Mouse (Mus musculus) G1E (cell line): ENCODE results near the gene Bag5. TPM values are rescaled to one million over a fixed set of nuclear protein-coding genes. Genes with fewer than 3 reads are reported as not detected.

Experiments
- ATAC-seq: 2 replicates; pipeline ENCODE4 v1.8.0; 2016; ENCODE audit warnings: mild to moderate bottlenecking; ENCODE audit not compliant: insufficient number of reproducible peaks, poor library complexity, low FRiP score, severe bottlenecking; ENCODE audit errors: extremely low read depth
- DNase-seq: peaks from one replicate; pipeline ENCODE4 v3.0.0; 2012; ENCODE audit warnings: low spot score
- H3K27me3 ChIP-seq: 2 replicates; pipeline ENCODE4 v1.6.1; 2012; ENCODE audit warnings: mild to moderate bottlenecking, low read length, inconsistent platforms; ENCODE audit not compliant: insufficient read depth
- H3K36me3 ChIP-seq: replicated peaks from 2 replicates; pipeline ENCODE3; 2012; ENCODE audit warnings: mild to moderate bottlenecking, inconsistent platforms
- H3K4me1 ChIP-seq: 2 replicates; pipeline ENCODE4 v1.6.1; 2012; ENCODE audit warnings: low read depth, low read length, inconsistent platforms, mixed read lengths; ENCODE audit not compliant: insufficient read depth
- H3K4me3 ChIP-seq: 2 replicates; pipeline ENCODE4 v1.5.1; 2012; ENCODE audit warnings: low read depth, mild to moderate bottlenecking, inconsistent platforms, low read length, moderate library complexity, mixed read lengths
- H3K9me3 ChIP-seq: replicated peaks from 2 replicates; pipeline ENCODE4 v1.6.1; 2012; ENCODE audit warnings: inconsistent platforms
- CTCF ChIP-seq: IDR thresholded peaks from 2 replicates; pipeline ENCODE4 v1.5.1; 2012; ENCODE audit warnings: low read depth, low read length, inconsistent platforms, mixed read lengths
- GATA1 ChIP-seq: IDR thresholded peaks from 2 replicates; pipeline ENCODE4 v1.6.1; 2012; ENCODE audit warnings: borderline replicate concordance, low read length, inconsistent platforms, mixed read lengths
- GATA2 ChIP-seq: IDR thresholded peaks from 2 replicates; pipeline ENCODE4 v1.6.1; 2012; ENCODE audit warnings: low read depth, low read length, inconsistent platforms, borderline replicate concordance
- POLR2AphosphoS5 ChIP-seq: IDR thresholded peaks from 2 replicates; pipeline ENCODE4 v1.6.1; 2012; ENCODE audit warnings: low read depth, low read length, inconsistent platforms; ENCODE audit not compliant: insufficient replicate concordance
- TAL1 ChIP-seq: conservative IDR thresholded peaks from 2 replicates; pipeline ENCODE4 v1.6.1; 2012; ENCODE audit warnings: low read depth, low read length, inconsistent platforms, mixed read lengths
- polyA plus RNA-seq: library from polyadenylated mRNA; stranded (reverse); fragments of >175 nt; gene quantifications from 2 replicates; pipeline ENCODE4 v1.2.3, GENCODE M21; 2012
- total RNA-seq, 2 experiments: library from RNA; stranded (forward) in 1 of 2; stranded (reverse) in 1 of 2; fragments of 200-1000 nt in 1 of 2; fragments of >200 nt in 1 of 2; fragmentation: Nextera tagmentation in 1 of 2; gene quantifications; 2 replicates each; pipeline ENCODE4 v1.2.3; 2014 to 2017

Gene Bag5
- total and polyA plus RNA-seq, 3 experiments = 20.3 to 52.8 (median 32.4) TPM

DNA sequence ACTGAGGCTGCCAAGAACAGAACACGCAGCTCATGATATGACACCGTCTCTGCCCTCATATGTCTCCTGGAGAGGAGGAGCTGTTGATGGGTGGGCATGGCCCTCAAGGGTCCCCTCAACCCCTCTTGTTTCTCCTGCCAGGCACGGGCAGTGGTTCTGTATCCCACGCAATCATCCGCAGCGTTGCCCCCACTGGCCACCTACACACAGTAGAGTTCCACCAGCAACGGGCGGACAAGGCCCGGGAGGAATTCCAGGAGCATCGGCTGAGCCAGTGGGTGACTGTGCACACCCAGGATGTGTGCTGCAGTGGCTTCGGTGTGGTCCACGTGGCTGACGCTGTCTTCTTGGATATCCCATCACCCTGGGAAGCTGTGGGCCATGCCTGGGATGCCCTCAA is 32.4 kb downstream of the Bag5 start:
- no peak for TF ChIP-seq GATA2
- TF ChIP-seq CTCF = no peak
- no peak for TF ChIP-seq TAL1
- no peak for TF ChIP-seq POLR2AphosphoS5
- no peak for TF ChIP-seq GATA1
- Histone ChIP-seq H3K27me3 (no peaks in the 10 kb centered on the region), H3K4me1 (peaks cover 60% of the 10 kb centered on the region), H3K9me3 (no peaks in the 10 kb centered on the region), H3K4me3 (peak overlapping the region; percentile 28; the same call in 1 of the 2 replicates), H3K36me3 (peaks cover 69% of the 10 kb centered on the region)
- DNase-seq (no peak), ATAC-seq (no peak)

- Histone ChIP-seq H3K27me3 (peaks cover 9% of the 10 kb centered on the region), H3K9me3 (no peaks in the 10 kb centered on the region), H3K36me3 (peaks cover 56% of the 10 kb centered on the region), H3K4me1 (peaks cover 68% of the 10 kb centered on the region), H3K4me3 (peak overlapping the region; percentile 80)
- TF ChIP-seq CTCF = no peak
- no peak for TF ChIP-seq GATA1
- ATAC-seq = no peak
- DNase-seq = peak; percentile 65
These were observed 34.1 kb downstream of the Bag5 start for GRCm38 (mm10) chr12:111678997-111679396.

DNA sequence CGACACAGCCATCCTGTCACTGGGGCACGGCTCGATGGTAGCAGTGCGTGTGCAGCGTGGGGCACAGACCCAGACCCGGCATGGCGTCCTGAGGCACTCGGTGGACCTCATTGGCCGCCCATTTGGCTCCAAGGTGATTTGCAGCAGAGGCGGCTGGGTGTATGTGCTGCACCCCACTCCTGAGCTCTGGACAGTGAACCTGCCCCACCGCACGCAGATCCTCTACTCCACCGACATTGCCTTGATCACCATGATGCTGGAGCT is 34.5 kb downstream of the Bag5 start:
- H3K27me3 ChIP-seq = peaks cover 13% of the 10 kb centered on the region
- TF ChIP-seq GATA2 (no peak), POLR2AphosphoS5 (peak; percentile 64; the same call in 1 of the 2 replicates)
- no peaks in the 10 kb centered on the region for H3K9me3 ChIP-seq
- H3K4me3 ChIP-seq = peak overlapping the region; percentile 80
- peaks cover 68% of the 10 kb centered on the region for H3K4me1 ChIP-seq
- ATAC-seq (no peak), DNase-seq (peak; percentile 43)
- peaks cover 52% of the 10 kb centered on the region for H3K36me3 ChIP-seq

- ATAC-seq = peak; percentile 70
- Histone ChIP-seq H3K9me3 (no peaks in the 10 kb centered on the region), H3K4me3 (peak within 1 kb of the TSS; percentile 80), H3K36me3 (peaks cover 46% of the 10 kb centered on the region), H3K27me3 (peaks cover 18% of the 10 kb centered on the region), H3K4me1 (peaks cover 68% of the 10 kb centered on the region)
- TF ChIP-seq CTCF = no peak
- no peak for TF ChIP-seq GATA1
- TF ChIP-seq POLR2AphosphoS5 = no peak; the same call in 1 of the 2 replicates
- TF ChIP-seq TAL1 = no peak
- no peak for TF ChIP-seq GATA2
- peak; percentile 98 for DNase-seq
These were observed 35.0 kb downstream of the Bag5 start, which contains the start of gene Trmt61a for GRCm38 (mm10) chr12:111677882-111678669. Gene Trmt61a (plus strand): TSS chr12:111678105.

DNA sequence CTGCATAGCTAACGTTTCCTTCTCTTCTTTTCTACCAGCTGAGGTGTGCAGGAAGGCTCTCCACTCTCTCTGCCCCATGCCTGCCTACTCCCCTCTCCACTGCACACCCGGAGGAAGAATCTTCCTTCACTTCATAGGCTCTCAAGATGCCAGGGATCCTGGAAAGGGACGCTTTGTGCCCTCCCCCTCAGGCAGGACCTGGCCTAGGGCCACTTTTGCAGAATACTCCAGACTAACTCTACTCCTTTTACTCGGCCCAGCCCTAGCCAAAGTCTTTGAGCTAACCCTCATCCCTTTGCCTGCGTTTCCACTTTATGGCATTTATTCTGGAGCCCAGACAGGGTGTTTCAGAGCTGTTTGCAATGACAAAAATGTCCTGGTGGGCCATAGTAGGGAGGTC is 35.6 kb downstream of the Bag5 start:
- Histone ChIP-seq H3K9me3 (peaks cover 2% of the 10 kb centered on the region; the same call in 1 of the 2 replicates), H3K27me3 (peaks cover 25% of the 10 kb centered on the region), H3K4me3 (peak overlapping the region; percentile 80), H3K36me3 (peaks cover 40% of the 10 kb centered on the region), H3K4me1 (peaks cover 61% of the 10 kb centered on the region)
- DNase-seq = peak; percentile 58
- ATAC-seq = no peak
- TF ChIP-seq CTCF (no peak), GATA2 (no peak), POLR2AphosphoS5 (no peak), GATA1 (no peak), TAL1 (no peak)

DNA sequence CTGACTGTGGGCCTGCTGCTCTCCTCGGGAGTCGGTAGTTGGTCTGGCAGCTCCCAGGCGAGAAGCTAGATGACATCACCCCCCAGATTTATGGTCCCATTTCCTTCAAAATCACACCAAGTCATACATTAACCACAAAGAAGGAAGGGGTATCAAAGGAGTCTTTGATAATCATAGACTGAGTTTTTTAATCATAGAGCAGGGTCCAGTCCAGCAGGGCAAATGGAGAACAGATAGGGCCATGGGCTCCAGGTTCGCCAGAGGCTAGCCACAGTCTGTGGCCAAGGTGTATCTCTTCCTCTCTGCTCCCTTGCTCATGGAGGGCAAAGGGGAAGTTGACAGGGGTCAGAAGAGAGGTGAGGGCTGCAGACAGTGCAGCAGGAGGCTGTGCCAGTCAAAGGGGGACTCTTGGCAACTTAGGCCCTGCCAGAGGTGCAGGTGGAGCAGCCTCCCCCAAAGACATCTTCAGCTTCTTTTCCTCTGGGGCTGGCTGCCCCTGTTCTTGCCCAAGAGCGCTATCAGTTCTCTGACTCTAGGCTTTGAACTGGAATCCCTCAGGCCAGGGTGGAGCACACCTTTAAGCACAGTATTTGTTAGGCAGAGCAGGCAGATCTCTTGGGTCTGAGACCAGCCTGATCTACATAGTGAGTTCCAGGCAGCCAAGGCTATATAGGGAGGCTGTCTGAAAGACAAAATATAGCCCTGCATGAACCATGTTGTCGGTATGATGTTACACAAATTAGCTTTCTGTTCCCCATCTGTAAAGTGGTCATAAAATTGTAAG is 37.1 kb downstream of the Bag5 start:
- Histone ChIP-seq H3K27me3 (peaks cover 39% of the 10 kb centered on the region), H3K36me3 (peaks cover 26% of the 10 kb centered on the region), H3K4me1 (peaks cover 52% of the 10 kb centered on the region), H3K9me3 (peaks cover 16% of the 10 kb centered on the region), H3K4me3 (no peak overlapping the region)
- no peak for TF ChIP-seq GATA2
- no peak for TF ChIP-seq CTCF
- TF ChIP-seq POLR2AphosphoS5 = no peak
- TF ChIP-seq TAL1 = no peak
- TF ChIP-seq GATA1 = no peak
- ATAC-seq = no peak
- no peak for DNase-seq
